Mouse (Mus musculus) limb, embryonic 14.5 days (tissue): ENCODE measurements around the gene Rnf212b. TPM values are rescaled to one million over a fixed set of nuclear protein-coding genes. Genes with fewer than 3 reads are reported as not detected.

Experiments used
- ATAC-seq: fragments of 200-750 bp; cut with Nextera tagmentation; 2 replicates; pipeline ENCODE4 v1.8.0; 2017; ENCODE audit warnings: low read depth, moderate number of reproducible peaks, moderate TSS enrichment; ENCODE audit not compliant: low FRiP score
- DNase-seq: peaks from one replicate; pipeline ENCODE4 v3.0.0-alpha.2; 2015; ENCODE audit warnings: low spot score
- H3K27ac ChIP-seq: fragments of 300-500 bp; sonication (generic); replicated peaks from 2 replicates; pipeline ENCODE4 v1.5.1; 2014; ENCODE audit warnings: low read depth, mild to moderate bottlenecking, low read length, moderate library complexity, mixed read lengths
- H3K27me3 ChIP-seq: fragments of 300-500 bp; sonication (generic); 2 replicates; pipeline ENCODE4 v1.6.1; 2014; ENCODE audit warnings: low read length, mixed read lengths; ENCODE audit not compliant: control insufficient read depth, insufficient read depth
- H3K36me3 ChIP-seq: fragments of 300-500 bp; sonication (generic); 2 replicates; pipeline ENCODE4 v1.6.1; 2014; ENCODE audit warnings: mild to moderate bottlenecking, low read length, moderate library complexity, mixed read lengths; ENCODE audit not compliant: control insufficient read depth, insufficient read depth
- H3K4me1 ChIP-seq: fragments of 300-500 bp; sonication (generic); 2 replicates; pipeline ENCODE4 v1.6.1; 2014; ENCODE audit warnings: antibody characterized with exemption, low read length, mixed read lengths; ENCODE audit not compliant: control insufficient read depth, insufficient read depth
- H3K4me2 ChIP-seq: fragments of 300-500 bp; sonication (generic); replicated peaks from 2 replicates; pipeline ENCODE4 v1.6.1; 2014; ENCODE audit warnings: low read depth, mild to moderate bottlenecking, low read length, moderate library complexity; ENCODE audit not compliant: severe bottlenecking
- H3K4me3 ChIP-seq: fragments of 300-500 bp; sonication (generic); replicated peaks from 2 replicates; pipeline ENCODE4 v1.5.1; 2014; ENCODE audit warnings: low read length
- H3K9ac ChIP-seq: fragments of 300-500 bp; sonication (generic); 2 replicates; pipeline ENCODE4 v1.6.1; 2014; ENCODE audit warnings: mild to moderate bottlenecking, low read depth, low read length, moderate library complexity; ENCODE audit not compliant: severe bottlenecking
- H3K9me3 ChIP-seq: fragments of 300-500 bp; sonication (generic); 2 replicates; pipeline ENCODE4 v1.6.1; 2016; ENCODE audit warnings: low read length; ENCODE audit not compliant: control insufficient read depth
- POLR2A ChIP-seq: fragments of 200-500 bp; IDR thresholded peaks from 2 replicates; pipeline ENCODE4 v1.8.0; 2012; ENCODE audit warnings: inconsistent platforms, mild to moderate bottlenecking, moderate library complexity, borderline replicate concordance; ENCODE audit not compliant: insufficient read depth, insufficient read length; ENCODE audit errors: extremely low read depth
- WGBS: fragments of 180-500 bp; shearing (Covaris S2); extraction: QIAGEN DNeasy Blood & Tissue Kit; methylation state at CpG from one replicate; pipeline ENCODE4 v1.1.7; 2014; 5-methylcytosine and 5-hydroxymethylcytosine counted together
- polyA plus RNA-seq, 2 experiments: library from polyadenylated mRNA; depleted of rRNA in 1 of 2; stranded (reverse) in 1 of 2; unstranded in 1 of 2; fragments of >200 nt; fragmentation: Nextera tagmentation in 1 of 2; extraction: Ambion mirVana in 1 of 2; gene quantifications; 2 replicates each; pipeline versions ENCODE4 v1.2.1 to v1.2.3; 2012 to 2014

Gene Rnf212b
- polyA plus RNA-seq, 2 experiments = not detected

GRCm38 (mm10) chr14:54877048-54877715 lies 63.2 kb downstream of the Rnf212b start, which contains the start of gene Ppp1r3e:
Gene Ppp1r3e, minus strand, starts transcription at chr14:54877550.
- 2% methylated on average over 42 of the region's 61 CpGs for WGBS
- ATAC-seq (peak; percentile 87), DNase-seq (peak; percentile 39)
- H3K4me2 ChIP-seq = peak within 1 kb of the TSS; percentile 98
- no peak for TF ChIP-seq POLR2A
- peaks cover 23% of the 10 kb centered on the region; the same call in 1 of the 2 replicates for H3K27me3 ChIP-seq
- H3K4me3 ChIP-seq = peak within 1 kb of the TSS; percentile 72
- H3K27ac ChIP-seq = 0 out of 2 replicates have a peak within 1 kb of the TSS, but pooled peaks have one; percentile 38
- peaks cover 5% of the 10 kb centered on the region; the same call in 1 of the 2 replicates for H3K4me1 ChIP-seq
- H3K9me3 ChIP-seq = no peaks in the 10 kb centered on the region
- H3K9ac ChIP-seq = peak within 1 kb of the TSS; percentile 71
- no peaks in the 10 kb centered on the region for H3K36me3 ChIP-seq

GRCm38 (mm10) chr14:54883154-54884021 lies 69.4 kb downstream of the Rnf212b start, which contains the start of the genes Bcl2l2 and Gm20521:
Gene Bcl2l2, plus strand, starts transcription at chr14:54883377.
Gene Gm20521, plus strand, starts transcription at chr14:54883441.
- H3K9me3 ChIP-seq = no peaks in the 10 kb centered on the region
- peak within 1 kb of the TSS; percentile 70 for H3K4me3 ChIP-seq
- H3K4me1 ChIP-seq = peaks cover 11% of the 10 kb centered on the region
- H3K4me2 ChIP-seq = peak within 1 kb of the TSS; percentile 89
- H3K9ac ChIP-seq = peak within 1 kb of the TSS; percentile 78
- ATAC-seq (peak; percentile 92), DNase-seq (peak; percentile 88)
- H3K27ac ChIP-seq = peak within 1 kb of the TSS; percentile 90
- under 1% methylated on average over 26 of the region's 27 CpGs for WGBS
- H3K36me3 ChIP-seq = peaks cover 23% of the 10 kb centered on the region
- TF ChIP-seq POLR2A = peak; percentile 44; the same call in 1 of the 2 replicates
- peaks cover 5% of the 10 kb centered on the region; the same call in 1 of the 2 replicates for H3K27me3 ChIP-seq

GRCm38 (mm10) chr14:54884022-54884712 lies 70.2 kb downstream of the Rnf212b start:
- H3K4me2 ChIP-seq = peak overlapping the region; percentile 89
- no peaks in the 10 kb centered on the region for H3K27me3 ChIP-seq
- 27% methylated on average over 21 of the region's 21 CpGs for WGBS
- peaks cover 23% of the 10 kb centered on the region for H3K36me3 ChIP-seq
- DNase-seq (no peak), ATAC-seq (peak; percentile 25)
- H3K27ac ChIP-seq = peak overlapping the region; percentile 90
- peaks cover 11% of the 10 kb centered on the region for H3K4me1 ChIP-seq
- H3K9ac ChIP-seq = peak overlapping the region; percentile 78
- no peaks in the 10 kb centered on the region for H3K9me3 ChIP-seq
- no peak for TF ChIP-seq POLR2A
- H3K4me3 ChIP-seq = peak overlapping the region; percentile 70

- no peak overlapping the region for H3K4me3 ChIP-seq
- H3K27me3 ChIP-seq = no peaks in the 10 kb centered on the region
- H3K9me3 ChIP-seq = no peaks in the 10 kb centered on the region
- peaks cover 23% of the 10 kb centered on the region for H3K36me3 ChIP-seq
- H3K9ac ChIP-seq = no peak overlapping the region
- no peak overlapping the region for H3K4me2 ChIP-seq
- WGBS = 92% methylated on average over 11 of the region's 11 CpGs
- DNase-seq (no peak), ATAC-seq (no peak)
- no peak overlapping the region for H3K27ac ChIP-seq
- peaks cover 11% of the 10 kb centered on the region for H3K4me1 ChIP-seq
- TF ChIP-seq POLR2A = no peak
Observed at GRCm38 (mm10) chr14:54885309-54885708, 71.4 kb downstream of the Rnf212b start.
